8 mouse cellular contexts compared by ENCODE assay signal in genomic region chr10:53434376-53435171, GRCm38 (mm10). TPM values are rescaled to one million over a fixed set of nuclear protein-coding genes. Genes with fewer than 3 reads are reported as not detected.
DNase-seq lines count a peak whose midpoint lies in the region; ATAC-seq lines count a peak whose summit lies in the region.

No protein-coding gene starts in this region.

- ATAC-seq in hindbrain, embryonic 15.5 days (ENCODE audit: low FRiP score, low read depth): no peak
- no peak for ATAC-seq in liver, embryonic 15.5 days (ENCODE audit: insufficient read depth)
- ATAC-seq in activated CD4-positive, CD25-positive, alpha-beta regulatory T cell, adult 4 months: no peak

- no peak overlapping the region for H3K4me3 ChIP-seq in hindbrain, embryonic 15.5 days
- H3K4me3 ChIP-seq in liver, embryonic 15.5 days (replicated peaks): no peak overlapping the region

- H3K36me3 ChIP-seq in hindbrain, embryonic 15.5 days: no peaks in the 10 kb centered on the region
- H3K36me3 ChIP-seq in liver, embryonic 15.5 days (replicated peaks): no peaks in the 10 kb centered on the region

- H3K27me3 ChIP-seq in hindbrain, embryonic 15.5 days: no peaks in the 10 kb centered on the region
- no peaks in the 10 kb centered on the region for H3K27me3 ChIP-seq in liver, embryonic 15.5 days

- no peak overlapping the region for H3K9ac ChIP-seq in hindbrain, embryonic 15.5 days
- H3K9ac ChIP-seq in liver, embryonic 15.5 days: no peak overlapping the region; the same call in 1 of the 2 replicates

- H3K27ac ChIP-seq in hindbrain, embryonic 15.5 days (replicated peaks): 0 out of 2 replicates have a peak overlapping the region, but pooled peaks have one; percentile 27
- peak overlapping the region; percentile 85 for H3K27ac ChIP-seq in liver, embryonic 15.5 days (replicated peaks)

- intact Hi-C loops in left cerebral cortex, postnatal 10 days (cut with DNase I): no loop called here

- no peaks in the 10 kb centered on the region for H3K9me3 ChIP-seq in hindbrain, embryonic 15.5 days
- H3K9me3 ChIP-seq in liver, embryonic 15.5 days (replicated peaks): no peaks in the 10 kb centered on the region

- 71% methylated on average over 13 of the region's 13 CpGs for WGBS in hindbrain, embryonic 15.5 days
- WGBS in liver, embryonic 15.5 days (ENCODE audit: insufficient replicate concordance): 61% methylated on average over 13 of the region's 13 CpGs

- H3K4me2 ChIP-seq in hindbrain, embryonic 15.5 days: no peak overlapping the region
- peak overlapping the region; percentile 60 for H3K4me2 ChIP-seq in liver, embryonic 15.5 days

- peaks cover 18% of the 10 kb centered on the region for H3K4me1 ChIP-seq in hindbrain, embryonic 15.5 days (replicated peaks)
- peaks cover 41% of the 10 kb centered on the region for H3K4me1 ChIP-seq in liver, embryonic 15.5 days (replicated peaks)

- peak; percentile 57 for DNase-seq in gastrocnemius, adult 18-20 months (ENCODE audit: low spot score)
- no peak for DNase-seq in gastrocnemius, postnatal 4 days (ENCODE audit: low spot score in 2 of 2)
- peak; percentile 57 for DNase-seq in NIH3T3 (ENCODE audit: low read depth)
- no peak for DNase-seq in left cerebral cortex, postnatal 10 days (ENCODE audit: extremely low spot score in 1 of 2, low spot score in 2 of 2)
- no peak for DNase-seq in B cell, adult 2 months

RNA-seq across cellular contexts. Expression of gene Cep85l, which starts 54.8 kb away (rescaled TPM):
- 10 to 100 TPM; 30.7 to 44.0 TPM for total RNA-seq in gastrocnemius, adult 18-20 months (2021)
- 10 to 100 TPM; 35.9 to 43.5 TPM for total RNA-seq in gastrocnemius, postnatal 4 days (2021)
- 5.0 TPM in 2 replicates for polyA plus RNA-seq in hindbrain, embryonic 15.5 days (2015; fragmentation: Nextera tagmentation; extraction: Ambion mirVana)
- polyA plus RNA-seq in liver, embryonic 15.5 days (2015; fragmentation: Nextera tagmentation; extraction: Ambion mirVana): 2.0 TPM in 2 replicates
- polyA plus RNA-seq in activated CD4-positive, CD25-positive, alpha-beta regulatory T cell, adult 4 months (2017; shearing (Covaris generic)): 1 to 10 TPM; 1.7 to 1.9 TPM
- 10 to 100 TPM; 16.8 to 17.8 TPM for total RNA-seq in left cerebral cortex, postnatal 10 days (2021)

Comparison
In these comparisons a context has a peak if more than half of its experiments do, and no peak if none do; other contexts are left out.
1. DNase-seq: peak in gastrocnemius, adult 18-20 months (single experiment) and NIH3T3 (single experiment); none in gastrocnemius, postnatal 4 days (0 of 2), left cerebral cortex, postnatal 10 days (0 of 2) and B cell, adult 2 months (0 of 2).